Mouse (Mus musculus): ENCODE measurements around the gene Mast2.

The Mast2 gene

DNA sequence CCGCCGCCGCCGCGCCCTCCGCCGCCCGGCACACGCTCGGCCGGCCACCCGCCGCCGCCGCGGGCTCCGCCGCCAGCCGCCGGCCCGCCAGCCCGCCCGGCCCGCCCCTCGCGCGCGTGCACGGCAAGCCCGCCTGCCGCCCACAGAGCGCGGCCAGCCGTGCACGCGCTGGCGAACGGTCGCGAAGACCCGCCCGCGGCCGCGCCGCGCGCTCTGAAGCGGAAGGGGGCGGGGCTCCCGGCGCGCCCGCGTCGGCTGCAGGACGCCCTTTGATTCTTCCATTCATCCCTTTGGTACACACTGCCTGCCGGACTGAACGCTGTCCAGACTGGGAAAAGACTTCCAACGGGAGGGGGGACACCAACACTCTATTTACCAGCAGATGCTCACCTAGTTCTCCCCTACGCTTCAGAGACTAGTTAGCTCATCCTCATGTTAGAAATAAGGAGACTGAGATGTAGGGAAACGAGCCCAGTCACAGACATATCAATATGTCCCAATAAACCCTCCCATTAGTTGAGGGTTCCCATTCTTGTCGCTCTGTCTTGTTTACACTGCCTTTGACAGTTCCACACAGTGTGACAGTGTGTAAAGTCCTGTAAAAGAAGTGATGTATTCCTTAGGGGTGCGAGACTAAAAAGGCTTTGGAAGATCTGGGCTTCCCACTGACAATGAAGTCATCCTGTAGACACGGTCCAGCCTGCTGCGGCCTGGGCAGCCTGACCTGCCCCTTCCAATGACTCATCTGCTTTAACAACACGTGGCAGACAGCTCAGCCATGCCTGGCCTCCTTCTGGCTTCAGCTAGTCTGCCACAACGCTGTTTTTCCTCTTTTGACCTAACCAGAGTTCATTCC lies at the start of gene Mast2:
TSS of gene Mast2 (minus strand) at position 58 of the 856 bp plus-strand sequence.
- DNase-seq, result peak; percentile 55 to 62

DNA sequence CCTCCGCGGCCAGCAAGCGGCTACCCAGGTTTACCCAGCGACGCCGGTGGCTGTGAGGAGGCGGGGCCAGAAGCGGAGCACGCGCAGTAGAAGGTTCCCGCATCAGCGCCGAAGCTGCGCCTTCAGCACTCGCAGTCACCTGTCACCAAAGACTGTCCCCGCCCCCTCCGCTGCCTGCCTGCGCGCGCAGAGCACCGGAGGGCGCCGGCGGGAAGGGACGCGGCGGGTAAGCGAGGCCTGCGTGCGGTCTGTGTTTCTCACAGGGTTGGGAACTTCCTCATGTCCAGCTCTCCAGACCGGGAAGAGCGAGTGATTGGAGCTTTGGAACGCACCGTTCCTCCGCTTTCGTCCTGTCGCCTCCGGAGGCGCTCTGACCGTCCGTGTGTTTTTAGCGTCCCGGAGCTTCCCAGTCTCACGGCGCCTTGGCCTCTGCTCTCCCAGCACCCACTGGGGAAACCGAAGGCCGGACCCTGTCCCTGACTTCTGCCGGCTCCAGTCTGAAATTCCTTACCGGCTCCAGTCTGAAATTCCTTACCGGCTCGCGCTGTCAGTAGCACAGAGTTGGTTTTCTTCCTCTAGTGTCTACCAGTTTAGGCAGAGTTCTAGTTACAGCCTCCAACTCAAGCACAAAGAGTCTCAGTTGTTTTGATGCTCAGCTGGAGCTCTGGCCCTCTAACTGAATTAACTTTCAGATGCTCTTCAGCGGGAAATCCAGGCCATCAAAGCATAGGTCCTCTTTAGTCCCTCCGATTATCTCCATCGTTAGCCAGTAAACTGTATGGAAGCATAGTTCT lies 43.6 kb upstream of the Mast2 start, which contains the start of gene Ipp:
TSS of gene Ipp (plus strand) at position 125 of the 794 bp plus-strand sequence.
- DNase-seq, result peak; percentile 94

DNA sequence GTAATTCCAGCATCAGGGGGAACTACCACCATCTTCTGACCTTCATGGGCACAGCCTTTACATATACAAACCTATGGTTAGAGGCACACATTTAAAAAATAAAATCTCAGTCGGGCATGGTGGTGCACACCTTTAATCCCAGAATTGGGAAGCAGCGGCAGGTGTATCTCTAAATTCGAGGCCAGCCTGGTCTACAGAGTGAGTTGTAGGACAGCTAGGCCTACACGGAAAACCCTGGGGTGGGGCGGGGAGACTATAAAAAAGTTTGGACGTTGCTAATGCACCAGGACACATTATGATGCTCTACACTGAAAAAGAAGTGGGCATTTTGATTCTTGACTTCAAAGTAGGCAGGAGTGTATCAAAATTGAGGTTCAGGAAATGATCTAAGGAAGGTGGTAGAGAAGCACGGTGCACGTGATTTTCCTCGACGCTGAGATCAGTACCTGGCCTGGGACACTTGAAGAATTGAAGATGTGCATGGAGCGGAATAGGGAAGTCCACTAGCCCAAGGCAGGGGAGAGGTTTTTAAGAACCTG lies 43.0 kb upstream of the Mast2 start:
- DNase-seq, result peak in 1 of 2 experiments; percentile 7

DNA sequence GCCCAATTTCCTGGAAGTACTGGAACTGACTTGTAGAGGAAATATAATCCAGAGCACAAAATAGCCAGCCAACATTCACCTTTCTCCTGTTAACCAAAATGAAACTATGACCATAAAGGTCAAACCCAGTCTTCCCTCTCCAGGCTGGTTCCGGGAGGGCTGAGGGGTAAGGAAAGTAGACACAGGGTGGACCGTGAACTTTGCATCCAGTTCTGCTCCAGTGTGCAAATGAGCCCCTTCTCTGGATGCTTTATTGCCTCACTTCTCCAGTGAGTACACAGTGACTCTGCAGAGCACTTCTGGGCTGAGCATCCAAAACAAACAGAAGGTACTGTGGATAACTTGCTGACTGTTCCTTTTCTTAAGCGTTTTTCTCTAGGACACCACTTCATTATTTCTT lies 36.0 kb upstream of the Mast2 start:
- no peak for DNase-seq

DNA sequence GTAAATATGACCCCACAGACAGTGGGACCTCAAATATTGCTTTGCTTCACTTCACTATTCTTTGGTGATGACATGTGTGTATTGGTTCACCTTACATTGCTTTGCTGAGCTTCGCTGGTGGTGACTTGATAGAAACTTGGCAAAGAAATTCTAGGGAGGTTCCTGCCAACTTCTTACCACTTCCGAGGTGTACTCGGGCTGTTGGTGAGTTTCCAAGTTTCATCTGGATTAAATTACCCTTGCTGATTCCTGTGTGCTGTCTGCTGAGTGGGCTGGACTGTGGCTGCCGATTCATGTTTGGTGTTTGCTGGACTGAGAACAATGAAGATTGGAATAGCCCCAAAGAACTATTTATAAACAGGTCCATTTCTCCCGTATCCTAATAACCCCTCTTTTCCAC lies 29.7 kb upstream of the Mast2 start:
- DNase-seq, result no peak

DNA sequence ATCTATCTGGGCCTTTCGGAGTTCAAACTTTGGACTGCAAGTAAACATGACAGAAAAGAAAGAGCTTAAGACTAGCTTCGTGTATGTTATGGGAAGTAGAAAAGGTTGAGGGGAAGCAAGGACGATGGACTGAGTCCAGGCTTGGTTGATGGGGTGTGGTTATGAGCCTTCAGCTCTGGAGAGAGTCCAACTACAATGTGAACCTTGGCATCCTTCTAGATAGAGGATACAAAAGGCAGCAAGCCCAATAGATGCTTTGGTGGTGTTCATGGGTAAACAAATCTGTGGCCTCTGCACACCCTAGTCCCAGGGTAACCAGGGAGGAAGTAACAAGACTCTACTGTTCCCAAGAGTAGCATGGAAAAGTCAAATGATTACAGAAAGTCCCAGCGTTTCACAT lies 28.5 kb upstream of the Mast2 start:
- no peak for DNase-seq

DNA sequence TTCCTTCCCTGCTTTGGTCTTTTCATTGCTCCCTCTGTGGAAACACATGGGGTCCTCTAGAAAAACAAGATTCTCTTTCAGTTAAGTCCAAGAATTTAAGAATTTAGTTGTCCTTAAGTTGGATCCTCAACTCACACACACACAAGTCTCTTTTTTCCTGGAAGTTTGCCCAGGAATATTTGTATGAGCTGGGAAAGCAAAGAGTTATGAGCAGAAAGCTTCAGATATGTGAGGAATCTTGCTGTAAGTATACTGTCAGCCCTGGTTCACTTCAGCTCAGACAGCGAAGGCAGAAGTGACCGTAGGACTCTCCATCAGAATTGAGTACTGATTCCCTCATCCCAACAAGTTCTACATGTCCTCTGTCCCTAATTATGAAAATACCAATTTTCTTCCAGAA lies 27.9 kb upstream of the Mast2 start:
- no peak for DNase-seq

DNA sequence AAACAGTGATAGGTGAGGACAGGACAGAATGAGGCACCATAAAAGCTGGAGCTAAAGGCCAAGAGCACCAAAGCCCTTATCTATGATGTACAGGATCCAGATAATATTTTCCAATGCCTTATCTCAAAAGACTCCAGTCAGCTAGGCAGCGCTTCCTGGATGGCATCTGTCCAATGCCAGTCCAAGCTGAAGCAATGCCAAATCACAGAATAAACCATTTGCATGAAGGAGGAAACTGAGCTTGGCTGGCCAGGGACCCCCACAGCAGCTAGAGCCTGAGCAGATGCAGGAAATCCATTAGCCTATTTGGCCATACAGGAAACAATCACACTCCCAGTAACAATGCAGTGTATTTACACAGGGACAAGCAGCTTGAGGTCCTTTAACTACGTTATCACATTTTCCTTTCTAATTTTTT lies 27.1 kb upstream of the Mast2 start:
- no peak for DNase-seq

DNA sequence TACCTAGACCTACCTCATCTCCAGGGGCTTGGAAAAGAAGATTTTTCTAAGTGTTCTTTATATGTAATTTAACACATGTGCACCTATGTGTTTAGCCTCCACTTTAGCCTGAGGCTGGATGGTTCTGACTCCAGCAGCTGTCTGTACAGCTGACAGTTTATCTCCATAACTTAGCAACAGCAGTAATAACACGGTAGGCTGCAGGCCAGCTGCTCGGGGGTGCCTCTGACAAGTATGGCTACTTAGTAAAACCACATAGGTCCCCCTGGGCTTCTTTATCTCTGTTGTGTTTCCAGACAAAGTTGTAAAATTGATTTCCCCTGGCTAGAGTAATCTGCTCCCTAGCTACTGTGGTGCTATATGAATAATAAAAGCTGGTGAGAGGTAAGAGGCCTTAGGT lies 19.5 kb upstream of the Mast2 start:
- no peak for DNase-seq

DNA sequence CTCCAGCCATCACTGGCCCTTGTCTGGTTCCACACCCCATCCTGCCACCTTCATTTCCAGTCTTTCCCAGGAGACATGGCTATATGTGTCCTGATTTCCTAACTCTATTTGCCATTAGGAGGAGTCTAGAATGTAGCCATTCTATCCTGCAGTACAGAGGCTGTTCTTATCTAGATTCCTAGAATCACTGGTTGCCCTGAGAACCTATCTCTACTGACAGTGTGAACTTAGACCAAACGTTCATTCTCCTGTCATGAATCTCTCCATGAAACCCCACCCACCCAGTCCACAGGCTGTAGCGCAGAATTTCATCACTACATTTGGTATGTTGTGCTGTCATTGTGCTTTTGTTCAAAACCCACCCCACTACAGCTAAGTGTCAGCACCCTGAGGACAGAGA lies 17.3 kb upstream of the Mast2 start:
- DNase-seq, result no peak

DNA sequence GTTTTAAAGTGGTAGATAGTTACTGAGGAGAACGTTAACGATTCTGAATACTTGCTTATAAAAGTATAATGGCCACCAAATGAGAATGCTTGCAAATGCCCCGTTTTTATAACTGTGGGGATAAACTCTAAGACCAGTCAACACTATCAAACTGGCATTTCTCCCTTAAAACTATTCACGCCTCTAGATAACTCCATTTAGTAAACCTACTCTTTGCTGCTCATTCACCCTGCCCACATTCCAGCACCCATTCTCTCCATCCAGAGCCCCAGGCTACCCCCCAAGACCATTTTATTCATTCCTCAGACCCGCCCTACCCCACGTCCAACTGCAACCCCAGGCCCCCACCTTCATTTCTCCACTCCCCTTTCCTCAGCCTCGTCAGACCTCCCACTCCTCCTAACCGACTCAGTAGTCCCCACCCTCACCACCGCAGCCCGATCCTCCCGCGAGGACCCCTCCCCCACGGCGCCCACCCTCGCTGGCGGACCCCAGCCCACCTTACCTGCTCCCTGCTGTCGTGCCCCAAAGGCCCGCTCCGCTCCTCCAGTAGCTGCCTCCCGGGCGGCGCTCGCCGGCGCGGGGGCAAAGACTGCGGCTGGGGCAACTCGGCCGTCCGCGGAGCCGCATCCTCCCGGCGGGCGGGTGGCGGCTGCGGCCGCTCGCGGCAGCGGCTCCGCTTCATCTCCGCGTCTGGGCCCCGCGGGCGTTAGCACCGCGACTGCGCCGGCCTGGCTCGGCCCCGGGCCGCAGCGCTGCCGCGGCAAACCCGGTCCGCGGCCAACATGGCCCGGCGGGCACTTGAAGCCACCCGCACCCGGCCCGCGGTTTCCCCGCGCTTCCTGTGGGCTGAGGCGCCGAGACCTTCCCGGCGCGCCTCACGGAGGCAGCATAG lies 505 bp downstream of the Mast2 start:
- DNase-seq, result peak; percentile 47 to 53

DNA sequence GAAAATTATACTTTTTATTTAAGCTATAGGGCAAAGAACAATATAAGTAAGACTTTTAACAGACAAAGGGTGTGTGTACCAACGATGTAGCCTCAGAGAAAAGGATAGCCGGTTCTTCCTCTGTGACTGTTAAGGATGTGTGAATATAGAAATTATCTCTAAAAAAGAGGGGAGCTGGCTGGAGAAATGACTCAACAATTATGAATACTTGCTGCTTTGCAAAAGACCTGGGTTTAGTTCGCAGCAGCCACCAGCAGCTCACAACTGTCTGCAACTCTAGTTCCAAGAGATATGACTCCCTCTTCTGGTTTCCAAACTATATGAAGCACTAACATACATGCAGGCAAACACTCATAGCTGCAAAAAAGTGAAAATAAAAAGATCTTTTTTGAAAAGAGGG lies 2.0 kb downstream of the Mast2 start:
- no peak for DNase-seq

DNA sequence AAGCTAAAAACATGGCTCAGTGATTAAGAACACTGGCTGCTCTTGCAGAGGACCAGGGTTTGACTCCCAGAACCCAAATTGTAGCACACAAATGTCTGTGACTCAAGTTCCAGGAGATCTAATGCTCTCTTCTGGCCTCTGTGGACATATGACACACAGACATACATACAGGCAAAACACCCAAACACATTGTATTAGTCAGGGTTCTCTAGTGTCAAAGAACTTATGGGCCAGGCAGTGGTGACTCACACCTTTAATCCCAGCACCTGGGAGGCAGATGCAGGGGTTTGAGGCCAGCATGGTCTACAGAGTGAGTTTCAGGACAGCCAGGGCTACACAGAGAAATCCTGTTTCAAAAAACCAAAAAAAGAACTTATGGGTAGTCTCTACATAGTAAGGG lies 12.4 kb downstream of the Mast2 start:
- DNase-seq, result no peak

DNA sequence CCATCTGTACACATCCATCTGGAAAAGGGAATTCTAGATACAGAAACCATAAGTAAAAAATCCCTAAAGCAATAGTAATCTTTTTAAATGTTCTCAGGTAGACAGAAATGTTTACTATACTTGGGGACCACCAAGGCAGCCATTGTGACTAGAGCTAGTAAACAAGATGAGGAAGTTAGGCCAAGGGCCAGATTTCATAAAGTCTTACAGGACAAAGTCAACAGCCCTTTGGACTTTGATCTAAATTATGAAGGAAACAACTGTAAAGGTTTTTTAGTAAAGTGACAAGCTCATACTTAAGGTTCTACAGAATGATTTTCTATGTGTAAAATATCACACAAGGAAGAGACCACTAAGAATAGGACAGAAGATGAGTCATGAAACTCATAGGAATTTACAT lies 14.0 kb downstream of the Mast2 start:
- no peak for DNase-seq

DNA sequence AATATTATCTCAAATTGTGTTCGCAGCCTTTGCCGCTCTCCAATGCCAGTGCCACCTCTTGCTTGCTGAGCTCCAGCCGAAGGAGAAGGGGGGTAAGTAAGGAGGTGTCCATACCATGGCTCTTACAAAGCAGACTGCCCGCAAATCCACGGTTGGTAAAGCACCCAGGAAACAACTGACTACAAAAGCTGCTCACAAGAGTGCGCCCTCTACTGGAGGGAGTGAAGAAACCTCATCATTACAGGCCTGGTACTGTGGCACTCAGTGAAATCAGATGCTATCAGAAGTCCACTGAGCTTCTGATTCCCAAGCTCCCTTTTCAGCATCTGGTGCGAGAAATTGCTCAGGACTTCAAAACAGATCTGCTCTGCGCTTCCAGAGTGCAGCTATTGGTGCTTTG lies 15.3 kb downstream of the Mast2 start:
- DNase-seq, result peak; percentile 14 to 23

DNA sequence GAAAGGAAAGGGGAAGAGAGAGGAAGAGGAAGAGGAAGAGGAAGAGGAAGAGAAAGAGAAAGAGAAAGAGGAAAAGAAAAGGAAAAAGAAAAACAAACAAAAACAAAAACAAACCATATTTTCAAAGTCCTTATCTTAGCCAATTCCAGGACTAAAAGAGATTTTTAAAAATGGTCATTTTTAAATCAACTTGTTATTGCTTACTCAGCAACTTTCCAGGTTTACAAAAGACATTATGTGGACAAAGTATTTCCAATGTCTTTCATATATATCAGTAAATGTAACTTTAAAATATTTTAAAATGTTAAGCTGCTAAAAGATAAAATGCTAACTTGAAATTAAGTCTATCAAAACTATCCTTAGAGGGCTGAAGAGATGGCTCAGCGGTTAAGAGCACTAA lies 24.6 kb downstream of the Mast2 start:
- no peak for DNase-seq

DNA sequence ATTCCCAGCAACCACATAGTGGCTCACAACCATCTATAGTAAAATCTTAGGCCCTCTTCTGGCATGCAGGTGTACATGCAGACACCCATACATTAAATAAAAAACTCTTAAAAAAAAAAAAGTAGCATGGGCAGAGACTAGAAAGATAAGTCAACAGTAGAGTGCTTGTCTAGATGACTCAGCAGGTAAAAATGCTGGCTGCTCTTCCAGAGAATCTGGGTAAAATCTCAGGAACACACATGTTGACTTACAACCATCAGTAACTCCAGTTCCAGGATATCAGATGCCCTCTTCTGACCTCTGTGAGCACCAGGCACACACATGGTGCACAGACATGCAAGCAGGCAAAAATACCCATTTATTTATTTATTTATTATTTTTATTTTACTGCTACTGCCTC lies 25.4 kb downstream of the Mast2 start:
- DNase-seq, result no peak

DNA sequence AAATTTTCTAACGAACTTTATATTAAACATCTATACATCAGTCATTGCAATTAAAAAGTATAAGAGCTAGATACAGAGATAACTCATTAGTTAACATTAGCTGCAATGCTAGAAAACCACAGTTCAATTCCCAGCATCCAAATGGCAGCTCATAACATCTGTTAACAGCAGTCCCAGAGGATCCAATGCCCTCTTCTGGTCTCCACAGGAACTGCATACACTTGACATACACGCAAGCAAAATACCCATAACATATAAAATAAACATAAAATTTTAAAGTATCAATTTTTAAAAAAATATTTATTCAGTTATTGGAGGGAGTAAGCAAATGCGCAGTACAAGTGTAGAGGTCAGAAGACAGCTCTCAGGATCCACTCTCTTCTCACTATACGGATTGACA lies 28.4 kb downstream of the Mast2 start:
- DNase-seq, result no peak

DNA sequence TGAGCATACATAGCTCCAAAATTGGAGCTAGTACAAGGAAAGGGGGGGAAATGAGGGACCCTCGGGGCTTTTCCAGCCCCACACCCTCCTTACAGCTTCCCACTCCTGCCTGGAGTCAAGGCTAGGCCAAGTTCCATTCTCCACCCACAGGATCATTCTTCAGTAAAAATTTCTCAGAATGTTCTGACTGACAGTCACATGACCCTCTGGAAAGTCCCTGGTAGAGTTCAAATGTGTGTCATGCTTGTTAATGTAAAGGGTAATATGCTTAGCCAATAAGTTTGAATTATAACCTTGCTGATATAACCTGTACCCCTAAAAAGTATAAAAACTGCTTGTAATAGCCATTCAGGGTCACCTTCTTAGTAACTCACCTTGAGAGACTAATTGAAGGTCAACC lies 41.8 kb downstream of the Mast2 start:
- DNase-seq, result no peak

DNA sequence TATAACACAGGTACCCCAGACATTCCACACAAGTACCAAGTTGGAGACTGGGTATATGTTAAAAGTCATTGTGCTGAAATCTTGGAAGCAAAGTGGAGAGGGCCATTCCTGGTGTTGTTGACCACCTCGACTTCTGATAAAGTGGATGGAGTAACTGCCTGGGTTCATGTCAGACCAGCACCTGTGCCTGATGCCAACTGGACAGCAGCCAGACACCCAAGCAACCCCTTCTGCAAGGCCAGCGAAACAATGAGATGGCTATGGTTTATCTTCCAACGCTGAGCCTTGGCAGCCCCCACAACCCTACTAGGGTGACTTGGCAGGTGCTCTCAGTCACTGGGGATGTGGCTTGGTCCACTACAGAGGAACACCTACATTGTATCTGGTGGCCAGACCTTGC lies 42.8 kb downstream of the Mast2 start:
- DNase-seq, result no peak

DNA sequence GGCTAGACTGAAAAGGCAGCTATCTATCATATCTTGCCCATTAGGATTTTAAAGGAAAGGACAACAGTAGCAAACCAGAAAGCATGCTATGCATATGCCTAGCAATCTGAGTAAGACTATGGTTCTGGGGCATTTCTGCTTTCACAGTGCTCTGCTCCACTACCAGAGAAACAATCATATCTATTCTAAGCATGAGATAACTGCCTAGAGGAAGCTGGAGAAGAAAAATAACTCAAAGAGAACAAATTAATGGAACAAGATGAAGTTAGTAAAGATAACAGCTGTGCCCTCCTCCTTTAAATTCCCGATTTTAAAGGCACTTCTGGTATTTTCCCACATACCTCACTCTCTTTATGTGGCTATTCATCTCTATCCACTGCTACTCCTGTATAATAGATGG lies 51.0 kb downstream of the Mast2 start:
- no peak for DNase-seq

DNA sequence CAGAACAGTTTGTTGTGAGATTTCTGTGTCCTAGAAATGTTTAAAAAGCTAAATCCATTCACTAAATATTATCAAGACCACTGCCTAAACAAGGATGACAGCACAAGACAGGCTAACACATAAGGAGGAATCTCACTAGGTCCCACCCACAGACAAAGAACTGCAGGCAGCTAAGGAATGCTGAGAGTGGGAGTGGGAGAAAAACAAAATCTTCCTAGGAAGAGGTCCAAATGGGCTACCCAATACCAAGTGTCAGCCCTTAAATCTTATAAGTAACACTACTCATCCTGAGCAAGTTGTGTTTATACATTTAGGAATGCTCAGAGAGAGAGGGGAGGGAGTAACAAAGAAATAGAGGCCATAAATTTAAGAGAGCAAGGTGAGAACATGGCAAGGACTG lies 52.6 kb downstream of the Mast2 start:
- no peak for DNase-seq

DNA sequence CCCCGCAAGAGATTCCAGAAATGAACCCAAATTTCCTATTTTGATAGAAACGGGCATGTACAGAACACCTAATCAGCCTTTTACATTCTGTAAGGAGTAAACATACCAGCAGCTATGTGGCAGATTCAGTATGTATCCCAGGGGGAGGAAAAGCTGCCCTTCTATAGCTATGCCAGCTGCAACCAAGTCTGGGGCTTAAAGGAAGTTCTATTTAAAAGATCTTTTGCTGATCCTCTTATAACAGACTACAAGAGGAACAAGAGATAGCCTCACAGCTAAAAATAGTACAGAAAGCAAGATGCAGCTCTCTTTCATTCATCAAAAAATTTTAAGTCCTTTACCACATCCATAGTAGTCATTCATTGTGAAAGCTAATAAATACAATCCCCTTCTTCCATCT lies 57.3 kb downstream of the Mast2 start:
- DNase-seq, result no peak

Data from thymus, adult 18-20 months (tissue).